Mouse (Mus musculus): ENCODE measurements at regions not wholly inside any gene's neighbourhood (a gene's known extent, or its start where the extent isn't known, plus 50 kb on each side); places are given as distances from the start of the nearest gene placed in this dataset.

DNA sequence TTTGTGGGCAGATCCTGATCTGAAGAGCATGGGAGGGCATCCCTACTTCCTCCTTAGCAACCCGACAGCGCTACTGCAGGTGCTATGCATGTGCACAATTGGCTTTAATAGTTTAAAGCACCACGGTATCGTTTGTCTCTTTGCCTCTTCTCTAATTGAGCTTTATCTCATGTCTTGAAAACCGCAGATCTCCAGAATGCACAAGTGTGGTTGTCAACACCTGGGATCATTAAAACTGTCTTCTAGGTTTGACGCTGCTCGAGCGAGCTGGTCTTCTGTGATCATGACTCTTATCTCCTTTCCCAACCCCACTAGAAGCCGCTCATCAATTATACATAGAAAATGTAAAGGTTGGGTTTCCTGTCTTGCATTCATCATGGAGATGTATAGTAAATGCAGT, 268.7 kb upstream of the Tas2r119 start:
- TF ChIP-seq CTCF (IDR thresholded peaks at IDR 0.05; ENCODE audit: low read depth) (no peak), EP300 (IDR thresholded peaks at IDR 0.05; ENCODE audit: low read depth) (no peak)

Measured in liver, postnatal 0 days (tissue).